Mouse (Mus musculus): ENCODE results near the gene Uso1.

The Uso1 gene

GRCm38 (mm10) chr5:92137239-92138046, at the start of gene Uso1:
TSS of gene Uso1 (plus strand) at chr5:92137938.
- peak; percentile 99 for DNase-seq (ENCODE audit: low spot score in 2 of 2)

GRCm38 (mm10) chr5:92093263-92094061, 44.3 kb upstream of the Uso1 start:
- no peak for DNase-seq (ENCODE audit: low spot score in 2 of 2)

- DNase-seq (ENCODE audit: low spot score in 2 of 2), result no peak
Measured at GRCm38 (mm10) chr5:92094062-92094415, 43.7 kb upstream of the Uso1 start.

- no peak for DNase-seq (ENCODE audit: low spot score in 2 of 2)
Measured at GRCm38 (mm10) chr5:92096786-92097185, 41.0 kb upstream of the Uso1 start.

- no peak for DNase-seq (ENCODE audit: low spot score in 2 of 2)
Measured at GRCm38 (mm10) chr5:92097779-92098178, 40.0 kb upstream of the Uso1 start.

- DNase-seq (ENCODE audit: low spot score in 2 of 2), result no peak
Measured at GRCm38 (mm10) chr5:92098351-92099109, 39.2 kb upstream of the Uso1 start.

- DNase-seq (ENCODE audit: low spot score in 2 of 2), result no peak
Measured at GRCm38 (mm10) chr5:92101601-92102000, 36.1 kb upstream of the Uso1 start.

- no peak for DNase-seq (ENCODE audit: low spot score in 2 of 2)
Measured at GRCm38 (mm10) chr5:92103062-92103461, 34.7 kb upstream of the Uso1 start.

- DNase-seq (ENCODE audit: low spot score in 2 of 2), result no peak
Measured at GRCm38 (mm10) chr5:92103816-92104415, 33.8 kb upstream of the Uso1 start.

- peak; percentile 49 to 67 for DNase-seq (ENCODE audit: low spot score in 2 of 2)
Measured at GRCm38 (mm10) chr5:92106327-92107125, 31.2 kb upstream of the Uso1 start.

GRCm38 (mm10) chr5:92107282-92107681, 30.5 kb upstream of the Uso1 start:
- DNase-seq (ENCODE audit: low spot score in 2 of 2), result peak in 1 of 2 experiments; percentile 37

- no peak for DNase-seq (ENCODE audit: low spot score in 2 of 2)
Measured at GRCm38 (mm10) chr5:92110818-92111355, 26.9 kb upstream of the Uso1 start.

GRCm38 (mm10) chr5:92112175-92112574, 25.6 kb upstream of the Uso1 start:
- no peak for DNase-seq (ENCODE audit: low spot score in 2 of 2)

- no peak for DNase-seq (ENCODE audit: low spot score in 2 of 2)
Measured at GRCm38 (mm10) chr5:92112585-92112984, 25.2 kb upstream of the Uso1 start.

GRCm38 (mm10) chr5:92113484-92113883, 24.3 kb upstream of the Uso1 start:
- no peak for DNase-seq (ENCODE audit: low spot score in 2 of 2)

- DNase-seq (ENCODE audit: low spot score in 2 of 2), result no peak
Measured at GRCm38 (mm10) chr5:92114223-92114622, 23.5 kb upstream of the Uso1 start.

GRCm38 (mm10) chr5:92114939-92115338, 22.8 kb upstream of the Uso1 start:
- no peak for DNase-seq (ENCODE audit: low spot score in 2 of 2)

GRCm38 (mm10) chr5:92117823-92118403, 19.8 kb upstream of the Uso1 start:
- DNase-seq (ENCODE audit: low spot score in 2 of 2), result peak; percentile 67 to 74

- no peak for DNase-seq (ENCODE audit: low spot score in 2 of 2)
Measured at GRCm38 (mm10) chr5:92121636-92122035, 16.1 kb upstream of the Uso1 start.

- no peak for DNase-seq (ENCODE audit: low spot score in 2 of 2)
Measured at GRCm38 (mm10) chr5:92125446-92125845, 12.3 kb upstream of the Uso1 start.
